Mouse (Mus musculus) neural tube, embryonic 14.5 days (tissue): ENCODE results near the gene Dgcr6. TPM values are rescaled to one million over a fixed set of nuclear protein-coding genes. Genes with fewer than 3 reads are reported as not detected.

Experiments used
- ATAC-seq: fragments of 200-750 bp; cut with Nextera tagmentation; 2 replicates; pipeline ENCODE4 v1.8.0; 2017; ENCODE audit warnings: low read depth, mild to moderate bottlenecking, moderate TSS enrichment, moderate library complexity
- H3K27ac ChIP-seq: fragments of 300-500 bp; sonication (generic); 2 replicates; pipeline ENCODE4 v1.5.1; 2014; ENCODE audit warnings: low read depth, mild to moderate bottlenecking, control low read depth, low read length, moderate library complexity, mixed read lengths
- H3K27me3 ChIP-seq: fragments of 300-500 bp; sonication (generic); 2 replicates; pipeline ENCODE4 v1.6.1; 2014; ENCODE audit warnings: low read length; ENCODE audit not compliant: control insufficient read depth, insufficient read depth
- H3K36me3 ChIP-seq: fragments of 300-500 bp; sonication (generic); 2 replicates; pipeline ENCODE4 v1.6.1; 2014; ENCODE audit warnings: low read length, mixed read lengths; ENCODE audit not compliant: control insufficient read depth, insufficient read depth
- H3K4me1 ChIP-seq: fragments of 300-500 bp; sonication (generic); 2 replicates; pipeline ENCODE4 v1.6.1; 2014; ENCODE audit warnings: low read length; ENCODE audit not compliant: control insufficient read depth, insufficient read depth
- H3K4me2 ChIP-seq: fragments of 300-500 bp; sonication (generic); 2 replicates; pipeline ENCODE4 v1.6.1; 2014; ENCODE audit warnings: mild to moderate bottlenecking, low read depth, low read length, control low read depth
- H3K4me3 ChIP-seq: fragments of 300-500 bp; sonication (generic); 2 replicates; pipeline ENCODE4 v1.5.1; 2014; ENCODE audit warnings: low read depth, low read length, control low read depth, mixed read lengths
- H3K9ac ChIP-seq: fragments of 300-500 bp; sonication (generic); replicated peaks from 2 replicates; pipeline ENCODE4 v1.6.1; 2014; ENCODE audit warnings: low read depth, mild to moderate bottlenecking, control low read depth, low read length, mixed read lengths
- H3K9me3 ChIP-seq: fragments of 300-500 bp; sonication (generic); 2 replicates; pipeline ENCODE4 v1.6.1; 2016; ENCODE audit warnings: low read length; ENCODE audit not compliant: control insufficient read depth
- WGBS: fragments of 180-500 bp; shearing (Covaris S2); extraction: QIAGEN DNeasy Blood & Tissue Kit; methylation state at CpG from one replicate; pipeline ENCODE4 v1.1.7; 2014; 5-methylcytosine and 5-hydroxymethylcytosine counted together
- polyA plus RNA-seq: library from polyadenylated mRNA; unstranded; fragments of >200 nt; fragmentation: Nextera tagmentation; extraction: Ambion mirVana; gene quantifications from 2 replicates; pipeline ENCODE4 v1.2.1, GENCODE M21; 2014

The Dgcr6 gene
- polyA plus RNA-seq, 1 experiment from 2014 or later, result 174 TPM

- 84% methylated on average over 5 of the region's 5 CpGs for WGBS
- no peaks in the 10 kb centered on the region for H3K4me1 ChIP-seq
- no peaks in the 10 kb centered on the region for H3K9me3 ChIP-seq
- no peaks in the 10 kb centered on the region for H3K27me3 ChIP-seq
- no peak overlapping the region for H3K4me3 ChIP-seq
- H3K9ac ChIP-seq, result no peak overlapping the region
- no peak overlapping the region for H3K27ac ChIP-seq
- ATAC-seq, result no peak
- no peak overlapping the region for H3K4me2 ChIP-seq
- no peaks in the 10 kb centered on the region for H3K36me3 ChIP-seq
These were observed 25.8 kb downstream of the Dgcr6 start for GRCm38 (mm10) chr16:18078314-18079015.

DNA sequence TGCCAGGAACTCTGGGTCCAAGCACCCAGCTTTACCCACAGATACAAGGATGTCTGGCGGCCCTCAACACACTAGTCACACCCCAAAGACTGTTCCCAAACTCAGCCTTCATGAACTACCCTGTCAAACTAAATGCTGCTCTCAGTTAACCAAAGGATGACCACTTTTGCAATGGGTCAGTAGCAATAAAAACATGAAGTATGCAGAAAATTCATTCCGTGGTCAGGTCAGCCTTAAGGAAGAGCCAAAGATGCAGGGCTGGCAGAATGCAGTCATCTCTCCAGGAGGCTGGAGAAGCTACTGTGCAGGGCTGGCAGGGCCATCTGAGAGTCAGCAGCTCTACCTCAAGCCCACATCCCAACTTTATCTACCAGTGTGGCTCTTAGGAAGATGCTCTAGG is 26.6 kb downstream of the Dgcr6 start:
- no peaks in the 10 kb centered on the region for H3K4me1 ChIP-seq
- no peak for ATAC-seq
- H3K27me3 ChIP-seq, result no peaks in the 10 kb centered on the region
- no peaks in the 10 kb centered on the region for H3K9me3 ChIP-seq
- no peak overlapping the region for H3K27ac ChIP-seq
- no peak overlapping the region for H3K4me2 ChIP-seq
- no peak overlapping the region for H3K9ac ChIP-seq
- H3K4me3 ChIP-seq, result no peak overlapping the region
- H3K36me3 ChIP-seq, result no peaks in the 10 kb centered on the region
- WGBS, result 89% methylated on average over 2 of the region's 2 CpGs

- H3K36me3 ChIP-seq, result no peaks in the 10 kb centered on the region
- no peak overlapping the region for H3K9ac ChIP-seq
- no peak overlapping the region for H3K4me2 ChIP-seq
- no peaks in the 10 kb centered on the region for H3K4me1 ChIP-seq
- H3K27me3 ChIP-seq, result no peaks in the 10 kb centered on the region
- WGBS, result 86% methylated on average over 7 of the region's 7 CpGs
- no peak overlapping the region for H3K4me3 ChIP-seq
- no peaks in the 10 kb centered on the region for H3K9me3 ChIP-seq
- no peak overlapping the region for H3K27ac ChIP-seq
- no peak for ATAC-seq
These were observed 27.5 kb downstream of the Dgcr6 start for GRCm38 (mm10) chr16:18080171-18080570.

DNA sequence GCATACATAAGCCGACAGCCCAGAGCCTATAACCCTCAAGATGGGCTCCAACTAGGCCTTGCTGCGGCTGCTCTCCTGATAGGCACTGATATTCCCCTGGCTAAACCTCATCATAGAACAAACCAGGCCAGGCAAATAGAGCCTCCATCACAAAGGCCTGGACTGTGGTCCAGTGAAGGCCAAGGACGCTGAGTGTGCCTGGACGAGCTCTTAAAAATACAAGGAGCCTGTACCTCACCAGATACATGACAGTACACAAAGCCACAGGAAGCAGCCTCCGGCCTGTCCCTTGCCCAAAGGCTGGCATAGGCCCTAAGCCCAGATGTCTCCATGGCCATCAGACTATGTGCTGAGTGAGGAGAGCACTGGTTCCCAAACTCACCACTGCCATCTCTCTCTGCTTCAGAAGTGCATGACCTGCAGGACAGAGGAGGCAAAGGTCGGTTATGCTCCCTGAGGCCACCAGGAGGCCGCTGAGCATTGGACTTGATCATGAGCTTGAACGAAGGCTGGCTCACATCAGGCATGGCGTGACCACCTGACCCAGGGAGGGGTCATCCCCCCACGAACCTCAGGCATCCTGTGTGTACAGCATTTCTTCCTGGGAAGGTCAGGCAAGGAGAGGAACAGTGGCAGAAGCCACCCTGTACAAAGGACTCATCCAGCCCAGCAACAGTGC is 28.6 kb downstream of the Dgcr6 start:
- H3K4me3 ChIP-seq, result no peak overlapping the region
- no peaks in the 10 kb centered on the region for H3K9me3 ChIP-seq
- H3K4me2 ChIP-seq, result no peak overlapping the region
- H3K36me3 ChIP-seq, result no peaks in the 10 kb centered on the region
- no peak for ATAC-seq
- H3K9ac ChIP-seq, result no peak overlapping the region
- no peak overlapping the region for H3K27ac ChIP-seq
- H3K4me1 ChIP-seq, result no peaks in the 10 kb centered on the region
- no peaks in the 10 kb centered on the region for H3K27me3 ChIP-seq
- WGBS, result 85% methylated on average over 10 of the region's 10 CpGs

GRCm38 (mm10) chr16:18082291-18082690 is 29.6 kb downstream of the Dgcr6 start:
- WGBS, result 70% methylated on average over 1 of the region's 1 CpGs
- no peak overlapping the region for H3K4me3 ChIP-seq
- H3K27ac ChIP-seq, result no peak overlapping the region
- no peaks in the 10 kb centered on the region for H3K4me1 ChIP-seq
- H3K4me2 ChIP-seq, result no peak overlapping the region
- no peak overlapping the region for H3K9ac ChIP-seq
- no peaks in the 10 kb centered on the region for H3K27me3 ChIP-seq
- no peaks in the 10 kb centered on the region for H3K9me3 ChIP-seq
- H3K36me3 ChIP-seq, result no peaks in the 10 kb centered on the region
- no peak for ATAC-seq

GRCm38 (mm10) chr16:18083231-18083951 is 30.7 kb downstream of the Dgcr6 start:
- Histone ChIP-seq H3K27me3 (peaks cover 5% of the 10 kb centered on the region; the same call in 1 of the 2 replicates), H3K27ac (no peak overlapping the region), H3K4me1 (peaks cover under 1% of the 10 kb centered on the region; the same call in 1 of the 2 replicates), H3K4me2 (no peak overlapping the region), H3K36me3 (no peaks in the 10 kb centered on the region), H3K4me3 (no peak overlapping the region), H3K9ac (no peak overlapping the region), H3K9me3 (no peaks in the 10 kb centered on the region)
- WGBS, result 85% methylated on average over 18 of the region's 18 CpGs
- no peak; the same call in 1 of the 2 replicates for ATAC-seq

GRCm38 (mm10) chr16:18084262-18084661 is 31.6 kb downstream of the Dgcr6 start:
- peaks cover 6% of the 10 kb centered on the region; the same call in 1 of the 2 replicates for H3K4me1 ChIP-seq
- no peaks in the 10 kb centered on the region for H3K9me3 ChIP-seq
- H3K4me2 ChIP-seq, result no peak overlapping the region
- H3K9ac ChIP-seq, result no peak overlapping the region
- H3K27me3 ChIP-seq, result peaks cover 5% of the 10 kb centered on the region; the same call in 1 of the 2 replicates
- no peak overlapping the region for H3K4me3 ChIP-seq
- no peaks in the 10 kb centered on the region for H3K36me3 ChIP-seq
- 87% methylated on average over 7 of the region's 7 CpGs for WGBS
- H3K27ac ChIP-seq, result no peak overlapping the region
- ATAC-seq, result no peak

DNA sequence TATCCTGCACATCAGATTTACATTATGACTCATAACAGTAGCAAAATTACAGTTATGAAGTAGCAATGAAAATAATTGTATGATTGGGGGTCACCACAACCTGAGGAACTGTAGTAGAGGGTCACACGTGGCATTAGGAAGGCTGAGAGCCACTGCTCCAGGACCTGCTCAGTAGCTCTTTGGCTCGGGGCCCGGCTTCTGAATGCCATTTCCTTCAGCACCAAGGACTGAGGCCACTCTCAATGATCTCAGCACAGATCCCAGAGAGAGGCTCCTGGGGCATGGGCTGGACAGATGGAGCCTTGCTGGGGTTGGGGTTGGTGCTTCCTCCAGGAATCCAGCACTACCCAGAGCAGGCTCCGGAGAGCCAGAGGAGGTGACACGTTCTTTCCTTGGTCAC is 34.4 kb downstream of the Dgcr6 start:
- no peaks in the 10 kb centered on the region for H3K9me3 ChIP-seq
- no peak overlapping the region for H3K9ac ChIP-seq
- no peak overlapping the region for H3K4me2 ChIP-seq
- no peak overlapping the region for H3K27ac ChIP-seq
- H3K36me3 ChIP-seq, result no peaks in the 10 kb centered on the region
- no peak for ATAC-seq
- H3K4me1 ChIP-seq, result peaks cover 6% of the 10 kb centered on the region; the same call in 1 of the 2 replicates
- no peak overlapping the region for H3K4me3 ChIP-seq
- H3K27me3 ChIP-seq, result peaks cover 5% of the 10 kb centered on the region; the same call in 1 of the 2 replicates
- WGBS, result 96% methylated on average over 5 of the region's 5 CpGs

DNA sequence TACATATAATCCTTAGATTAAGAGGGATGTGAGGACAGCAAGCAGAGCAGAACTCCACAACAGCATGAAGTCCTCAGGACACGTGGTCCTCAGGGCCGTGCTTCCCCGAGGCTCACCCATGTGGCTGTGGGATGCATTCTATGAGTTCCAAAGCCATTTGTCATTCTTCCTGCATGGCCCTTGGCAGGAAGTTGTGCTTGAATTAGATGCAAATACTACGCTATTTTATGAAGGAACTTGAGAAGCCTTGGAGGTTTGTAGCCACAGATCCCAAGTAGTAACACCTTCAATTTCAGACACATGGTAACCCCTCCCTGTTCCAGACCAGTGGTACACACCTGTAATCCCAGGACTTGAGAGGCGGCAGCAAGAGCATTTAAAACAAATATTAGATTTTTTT is 43.7 kb downstream of the Dgcr6 start:
- H3K27ac ChIP-seq, result no peak overlapping the region
- no peak overlapping the region for H3K9ac ChIP-seq
- no peaks in the 10 kb centered on the region for H3K4me1 ChIP-seq
- H3K27me3 ChIP-seq, result no peaks in the 10 kb centered on the region
- no peaks in the 10 kb centered on the region for H3K36me3 ChIP-seq
- no peak for ATAC-seq
- H3K9me3 ChIP-seq, result no peaks in the 10 kb centered on the region
- H3K4me2 ChIP-seq, result no peak overlapping the region
- 69% methylated on average over 5 of the region's 5 CpGs for WGBS
- no peak overlapping the region for H3K4me3 ChIP-seq
